In genomic region chr7:19456628-19457027, GRCm38 (mm10) we compare ENCODE assay signal across 9 mouse cellular contexts. TPM values are rescaled to one million over a fixed set of nuclear protein-coding genes. Genes with fewer than 3 reads are reported as not detected.
A peak's percentile ranks its signal among the peaks of the same experiment; 100 is the strongest.
DNase-seq lines count a peak whose midpoint lies in the region; ATAC-seq and TF ChIP-seq lines count a peak whose summit lies in the region.
"Had no signal": no experiment of that assay in that cellular context is flagged by ENCODE, and none has a peak within 500 bp of the region (broad histone marks: within the 10 kb centered on the region; RNA-seq: fewer than 3 reads in every experiment).

No protein-coding gene starts in this region.

- no peak overlapping the region for H3ac ChIP-seq in C2C12 (ENCODE audit: control insufficient read depth, insufficient read length, low read depth)

- no peak for ATAC-seq in kidney, embryonic 15.5 days (replicated peaks; ENCODE audit: low FRiP score)

- no peaks in the 10 kb centered on the region for H3K27me3 ChIP-seq in kidney, embryonic 15.5 days
- H3K27me3 ChIP-seq in C2C12 (ENCODE audit: control insufficient read depth, insufficient read depth, insufficient read length): no peaks in the 10 kb centered on the region
- no peaks in the 10 kb centered on the region for H3K27me3 ChIP-seq in embryonic facial prominence, embryonic 10.5 days (replicated peaks; ENCODE audit: low read depth, poor library complexity, severe bottlenecking)
- H3K27me3 ChIP-seq in limb, embryonic 10.5 days (ENCODE audit: low read depth, poor library complexity, severe bottlenecking): no peaks in the 10 kb centered on the region

- TF ChIP-seq CTCF in C2C12 (IDR thresholded peaks at IDR 0.05; ENCODE audit: control insufficient read depth, insufficient read depth, insufficient read length): no peak

- H3K36me3 ChIP-seq in kidney, embryonic 15.5 days: peaks cover 9% of the 10 kb centered on the region
- H3K36me3 ChIP-seq in C2C12 (ENCODE audit: control insufficient read depth, insufficient read depth): no peaks in the 10 kb centered on the region
- peaks cover 48% of the 10 kb centered on the region for H3K36me3 ChIP-seq in embryonic facial prominence, embryonic 10.5 days (replicated peaks)
- H3K36me3 ChIP-seq in limb, embryonic 10.5 days: peaks cover 47% of the 10 kb centered on the region

- H3K4me1 ChIP-seq in kidney, embryonic 15.5 days: peaks cover 25% of the 10 kb centered on the region
- peaks cover 30% of the 10 kb centered on the region for H3K4me1 ChIP-seq in embryonic facial prominence, embryonic 10.5 days
- H3K4me1 ChIP-seq in limb, embryonic 10.5 days: peaks cover 22% of the 10 kb centered on the region

- peaks cover 24% of the 10 kb centered on the region for H3K79me2 ChIP-seq in C2C12 (ENCODE audit: control insufficient read depth, insufficient read depth)

- WGBS in kidney, embryonic 15.5 days: 94% methylated on average over 7 of the region's 7 CpGs
- WGBS in embryonic facial prominence, embryonic 10.5 days: 95% methylated on average over 7 of the region's 7 CpGs
- 94% methylated on average over 7 of the region's 7 CpGs for WGBS in limb, embryonic 10.5 days

- H3K4me2 ChIP-seq in kidney, embryonic 15.5 days: peak overlapping the region; percentile 94

- H3K9ac ChIP-seq in kidney, embryonic 15.5 days: no peak overlapping the region

- H3K79me3 ChIP-seq in C2C12 (ENCODE audit: low read depth): peaks cover 5% of the 10 kb centered on the region

- no peak for DNase-seq in kidney, adult 11 months
- no peak for DNase-seq in embryonic facial prominence, embryonic 10.5 days (ENCODE audit: low spot score)
- DNase-seq in limb, embryonic 10.5 days (ENCODE audit: low spot score): no peak
- no peak for DNase-seq in embryo, embryonic 11 days
- DNase-seq in thymus, postnatal 14 days: no peak
- DNase-seq in urinary bladder, postnatal 10 days (ENCODE audit: low spot score): no peak
- DNase-seq: kidney, adult 9 months had no signal

- H3K9me3 ChIP-seq in kidney, embryonic 15.5 days (replicated peaks): no peaks in the 10 kb centered on the region
- H3K9me3 ChIP-seq in embryonic facial prominence, embryonic 10.5 days: no peaks in the 10 kb centered on the region
- no peaks in the 10 kb centered on the region for H3K9me3 ChIP-seq in limb, embryonic 10.5 days (replicated peaks)

- H3K4me3 ChIP-seq in kidney, embryonic 15.5 days (replicated peaks): peak overlapping the region; percentile 8; the same call in 1 of the 2 replicates
- H3K4me3 ChIP-seq in C2C12 (ENCODE audit: insufficient read depth, poor library complexity, severe bottlenecking): no peak overlapping the region
- peak overlapping the region; percentile 99 for H3K4me3 ChIP-seq in embryonic facial prominence, embryonic 10.5 days
- H3K4me3 ChIP-seq in limb, embryonic 10.5 days: peak overlapping the region; percentile 92

- H3K27ac ChIP-seq in kidney, embryonic 15.5 days: no peak overlapping the region
- no peak overlapping the region for H3K27ac ChIP-seq in embryonic facial prominence, embryonic 10.5 days (replicated peaks)
- no peak overlapping the region for H3K27ac ChIP-seq in limb, embryonic 10.5 days

TF ChIP-seq in C2C12, 6 proteins besides CTCF, POLR2A, EP300 and RAD21:
- TF ChIP-seq CEBPB (IDR thresholded peaks at IDR 0.05; ENCODE audit: low read depth): no peak
- TF ChIP-seq USF1 (IDR thresholded peaks at IDR 0.05; ENCODE audit: low read depth): no peak
- TF ChIP-seq MAX (IDR thresholded peaks at IDR 0.05): no peak
- TF ChIP-seq MYOG (IDR thresholded peaks at IDR 0.05; ENCODE audit: control insufficient read depth, extremely low read depth, insufficient read length): no peak
- TF ChIP-seq MYOD1 (IDR thresholded peaks at IDR 0.05; ENCODE audit: control insufficient read depth, insufficient read length, low read depth): peak; percentile 77
- TF ChIP-seq FOSL1 (IDR thresholded peaks at IDR 0.05; ENCODE audit: insufficient read depth, low read length, poor library complexity, severe bottlenecking): no peak

RNA-seq across cellular contexts. Expression of gene Mark4, which starts 2.0 kb away (rescaled TPM):
- polyA plus RNA-seq in kidney, embryonic 15.5 days (2015; fragmentation: Nextera tagmentation; extraction: Ambion mirVana): 6.6 and 9.4 TPM in 2 replicates
- polyA plus RNA-seq in C2C12 (2012; fragmentation: generic; extraction: Trizol): 12.9 TPM
- polyA plus RNA-seq in embryonic facial prominence, embryonic 10.5 days (2016; fragmentation: Nextera tagmentation; extraction: Ambion mirVana): 7.1 and 8.0 TPM in 2 replicates
- 7.6 and 8.0 TPM in 2 replicates for polyA plus RNA-seq in limb, embryonic 10.5 days (2016; fragmentation: Nextera tagmentation; extraction: Ambion mirVana)

RNA-seq across cellular contexts. Expression of gene Exoc3l2, which starts 6.5 kb away (rescaled TPM):
- 3.0 TPM in 2 replicates for polyA plus RNA-seq in kidney, embryonic 15.5 days (2015; fragmentation: Nextera tagmentation; extraction: Ambion mirVana)
- polyA plus RNA-seq in C2C12 (2012; fragmentation: generic; extraction: Trizol): 0.01 TPM
- 1.2 and 1.3 TPM in 2 replicates for polyA plus RNA-seq in embryonic facial prominence, embryonic 10.5 days (2016; fragmentation: Nextera tagmentation; extraction: Ambion mirVana)
- polyA plus RNA-seq in limb, embryonic 10.5 days (2016; fragmentation: Nextera tagmentation; extraction: Ambion mirVana): 1.2 and 1.7 TPM in 2 replicates

RNA-seq across cellular contexts. Expression of gene Bloc1s3, which starts 51.5 kb away (rescaled TPM):
- 2.3 and 2.6 TPM in 2 replicates for polyA plus RNA-seq in kidney, embryonic 15.5 days (2015; fragmentation: Nextera tagmentation; extraction: Ambion mirVana)
- 4.8 TPM for polyA plus RNA-seq in C2C12 (2012; fragmentation: generic; extraction: Trizol)
- 1.9 TPM in 2 replicates for polyA plus RNA-seq in embryonic facial prominence, embryonic 10.5 days (2016; fragmentation: Nextera tagmentation; extraction: Ambion mirVana)
- polyA plus RNA-seq in limb, embryonic 10.5 days (2016; fragmentation: Nextera tagmentation; extraction: Ambion mirVana): 2.3 and 2.4 TPM in 2 replicates

RNA-seq across cellular contexts. Expression of gene Trappc6a, which starts 51.6 kb away (rescaled TPM):
- polyA plus RNA-seq in kidney, embryonic 15.5 days (2015; fragmentation: Nextera tagmentation; extraction: Ambion mirVana): 76.2 and 81.2 TPM in 2 replicates
- polyA plus RNA-seq in C2C12 (2012; fragmentation: generic; extraction: Trizol): 23.2 TPM
- polyA plus RNA-seq in embryonic facial prominence, embryonic 10.5 days (2016; fragmentation: Nextera tagmentation; extraction: Ambion mirVana): 72.6 and 73.9 TPM in 2 replicates
- 74.0 and 90.5 TPM in 2 replicates for polyA plus RNA-seq in limb, embryonic 10.5 days (2016; fragmentation: Nextera tagmentation; extraction: Ambion mirVana)

RNA-seq across cellular contexts. Expression of gene Ckm, which starts 52.1 kb away (rescaled TPM):
- polyA plus RNA-seq in kidney, embryonic 15.5 days (2015; fragmentation: Nextera tagmentation; extraction: Ambion mirVana): 22.6 and 58.1 TPM in 2 replicates
- polyA plus RNA-seq in C2C12 (2012; fragmentation: generic; extraction: Trizol): 1.9 TPM
- polyA plus RNA-seq in embryonic facial prominence, embryonic 10.5 days (2016; fragmentation: Nextera tagmentation; extraction: Ambion mirVana): 0.20 TPM in 1 of 2 replicates, not detected in the other
- not detected in 2 replicates for polyA plus RNA-seq in limb, embryonic 10.5 days (2016; fragmentation: Nextera tagmentation; extraction: Ambion mirVana)
